In genomic region chr5:90908983-90909382, GRCm38 (mm10) we compare ENCODE assay signal across 9 mouse cellular contexts. TPM values are rescaled to one million over a fixed set of nuclear protein-coding genes. Genes with fewer than 3 reads are reported as not detected.
A peak's percentile ranks its signal among the peaks of the same experiment; 100 is the strongest.
DNase-seq lines count a peak whose midpoint lies in the region; ATAC-seq and TF ChIP-seq lines count a peak whose summit lies in the region.
"Had no signal": no experiment of that assay in that cellular context is flagged by ENCODE, and none has a peak within 500 bp of the region (broad histone marks: within the 10 kb centered on the region; RNA-seq: fewer than 3 reads in every experiment).

No protein-coding gene starts in this region.

- no peaks in the 10 kb centered on the region for H3K4me1 ChIP-seq in lung, embryonic 14.5 days (ENCODE audit: insufficient read depth)
- H3K4me1 ChIP-seq: stomach, embryonic 15.5 days had no signal

- POLR2A ChIA-PET in Patski (lab: Charles Lee) = no interaction called here

- in situ Hi-C loops in Patski (cut with MboI; ENCODE audit: low pct_unique_long_range_greater_than_20kb) = loop anchor here (10.0 kb wide), 2 partner anchors 114 to 254 kb away; partner anchors contain the start of gene Cxcl15

- WGBS in lung, embryonic 14.5 days = 0% methylated on average over 2 of the region's 2 CpGs

- ATAC-seq in Patski = no peak
- ATAC-seq in granulocyte monocyte progenitor cell, adult 5-6 weeks (replicated peaks; ENCODE audit: poor library complexity, severe bottlenecking) = peak; percentile 97
- no peak for ATAC-seq in lung, embryonic 14.5 days (ENCODE audit: insufficient read depth)

- H3K9ac ChIP-seq in lung, embryonic 14.5 days = no peak overlapping the region
- H3K9ac ChIP-seq: stomach, embryonic 15.5 days had no signal

- CTCF ChIA-PET in Patski (lab: Charles Lee) = interaction anchor here (0.7 to 11.9 kb wide), 18 partner anchors 8 to 309 kb away, joined by 3 to 100 read pairs (median 4); partner anchors contain the start of genes Cxcl1, Mthfd2l and Ppbp

- no peak overlapping the region for H3K4me3 ChIP-seq in lung, embryonic 14.5 days (ENCODE audit: low read depth, low read length)
- H3K4me3 ChIP-seq: stomach, embryonic 15.5 days had no signal

- peak; percentile 95 for TF ChIP-seq CTCF in Patski (IDR thresholded peaks at IDR 0.05)
- peak; percentile 88 for TF ChIP-seq CTCF in lung, embryonic 14.5 days (IDR thresholded peaks at IDR 0.05; ENCODE audit: low read depth)

- DNase-seq in cerebellum, adult 18-20 months = peak; percentile 64 to 71
- no peak for DNase-seq in cerebellum, adult 11-12 months
- DNase-seq in Patski (ENCODE audit: low read depth, low spot score) = no peak
- peak; percentile 91 for DNase-seq in embryo, embryonic 10 days (ENCODE audit: low spot score)
- peak; percentile 82 for DNase-seq in kidney, postnatal 10 days
- DNase-seq in lung, embryonic 14.5 days = peak; percentile 93
- DNase-seq in retina, postnatal 1 day = peak; percentile 79

- H3K4me2 ChIP-seq in lung, embryonic 14.5 days = no peak overlapping the region
- H3K4me2 ChIP-seq: stomach, embryonic 15.5 days had no signal

- H3K36me3 ChIP-seq in lung, embryonic 14.5 days (ENCODE audit: insufficient read depth) = no peaks in the 10 kb centered on the region
- H3K36me3 ChIP-seq: stomach, embryonic 15.5 days had no signal

- no peaks in the 10 kb centered on the region for H3K27me3 ChIP-seq in Patski
- H3K27me3 ChIP-seq in lung, embryonic 14.5 days (ENCODE audit: insufficient read depth, low read length) = peaks cover 11% of the 10 kb centered on the region

- no peaks in the 10 kb centered on the region for H3K9me3 ChIP-seq in lung, embryonic 14.5 days (ENCODE audit: low read depth, low read length)
- H3K9me3 ChIP-seq: stomach, embryonic 15.5 days had no signal

- no peak overlapping the region for H3K27ac ChIP-seq in lung, embryonic 14.5 days (ENCODE audit: low read depth)
- H3K27ac ChIP-seq: stomach, embryonic 15.5 days had no signal

RNA-seq across cellular contexts. Expression of gene Cxcl2, which starts 5.3 kb away (rescaled TPM):
- polyA plus RNA-seq in Patski (2021) = 0.24 TPM
- not detected in 2 replicates for total RNA-seq in granulocyte monocyte progenitor cell, adult 5-6 weeks (2014; fragmentation: Nextera tagmentation)
- total RNA-seq in granulocyte monocyte progenitor cell, adult 5-6 weeks (2017) = 26.6 and 50.6 TPM in 2 replicates
- not detected in 2 replicates for polyA plus RNA-seq in lung, embryonic 14.5 days (2014; fragmentation: Nextera tagmentation; extraction: Ambion mirVana)
- polyA plus RNA-seq: stomach, embryonic 15.5 days had no signal

RNA-seq across cellular contexts. Expression of gene Cxcl1, which starts 17.9 kb away (rescaled TPM):
- polyA plus RNA-seq in Patski (2021) = 86.7 TPM
- total RNA-seq in granulocyte monocyte progenitor cell, adult 5-6 weeks (2014; fragmentation: Nextera tagmentation) = not detected in 2 replicates
- total RNA-seq in granulocyte monocyte progenitor cell, adult 5-6 weeks (2017) = 0.36 and 2.2 TPM in 2 replicates
- polyA plus RNA-seq in lung, embryonic 14.5 days (2014; fragmentation: Nextera tagmentation; extraction: Ambion mirVana) = 0.72 and 1.3 TPM in 2 replicates

RNA-seq across cellular contexts. Expression of gene Mthfd2l, which starts 21.9 kb away (rescaled TPM):
- 30.6 TPM for polyA plus RNA-seq in Patski (2021)
- total RNA-seq in granulocyte monocyte progenitor cell, adult 5-6 weeks (2014; fragmentation: Nextera tagmentation) = 5.4 and 11.6 TPM in 2 replicates
- total RNA-seq in granulocyte monocyte progenitor cell, adult 5-6 weeks (2017) = 8.9 and 9.1 TPM in 2 replicates
- 49.9 and 51.2 TPM in 2 replicates for polyA plus RNA-seq in lung, embryonic 14.5 days (2014; fragmentation: Nextera tagmentation; extraction: Ambion mirVana)

Comparison
In these comparisons a context has a peak if more than half of its experiments do, and no peak if none do; other contexts are left out.
1. DNase-seq: peak in cerebellum, adult 18-20 months (2 of 2), embryo, embryonic 10 days (single experiment), kidney, postnatal 10 days (single experiment), lung, embryonic 14.5 days (single experiment) and retina, postnatal 1 day (single experiment); none in cerebellum, adult 11-12 months (single experiment) and Patski (single experiment).
2. RNA of gene Cxcl1, which starts 17.9 kb away (polyA plus RNA-seq): 86.7 TPM in Patski (single experiment); 0.72 to 1.3 TPM in lung, embryonic 14.5 days; every median in the first group is over 10 times any median in the second.